Mouse (Mus musculus) right cerebral cortex, adult 2 months (tissue): ENCODE data around the gene Begain.

Source experiments
- DNase-seq, 2 experiments: peaks; one replicate each; pipeline ENCODE4 v3.0.0; 2021 to 2022; ENCODE audit warnings: low spot score in 2 of 2

The Begain gene

GRCm38 (mm10) chr12:109053020-109053806 is 14.8 kb downstream of the Begain start:
- no peak for DNase-seq

GRCm38 (mm10) chr12:109049949-109050348 is 18.1 kb downstream of the Begain start:
- no peak for DNase-seq

- DNase-seq, result no peak
These were observed 22.4 kb downstream of the Begain start for GRCm38 (mm10) chr12:109045581-109045980.

- no peak for DNase-seq
These were observed 23.5 kb downstream of the Begain start for GRCm38 (mm10) chr12:109044497-109044896.

GRCm38 (mm10) chr12:109039311-109039710 is 28.7 kb downstream of the Begain start:
- DNase-seq, result peak; percentile 15 to 21

GRCm38 (mm10) chr12:109038179-109038819 is 29.7 kb downstream of the Begain start:
- DNase-seq, result peak in 1 of 2 experiments; percentile 9

GRCm38 (mm10) chr12:109037026-109037425 is 31.0 kb downstream of the Begain start:
- no peak for DNase-seq

GRCm38 (mm10) chr12:109023780-109024179 is 44.2 kb downstream of the Begain start:
- DNase-seq, result no peak

- DNase-seq, result no peak
These were observed 45.1 kb downstream of the Begain start for GRCm38 (mm10) chr12:109022966-109023365.

GRCm38 (mm10) chr12:109022181-109022691 is 45.8 kb downstream of the Begain start:
- no peak for DNase-seq

- DNase-seq, result peak; percentile 26 to 45
These were observed 57.9 kb downstream of the Begain start for GRCm38 (mm10) chr12:109010070-109010649.

- no peak for DNase-seq
These were observed 65.0 kb downstream of the Begain start for GRCm38 (mm10) chr12:109002978-109003377.

- DNase-seq, result no peak
These were observed 70.8 kb downstream of the Begain start for GRCm38 (mm10) chr12:108997249-108997648.

GRCm38 (mm10) chr12:108995976-108996636 is 71.9 kb downstream of the Begain start:
- no peak for DNase-seq

GRCm38 (mm10) chr12:108994436-108995031 is 73.5 kb downstream of the Begain start:
- DNase-seq, result peak in 1 of 2 experiments; percentile 34

GRCm38 (mm10) chr12:108993046-108993445 is 75.0 kb downstream of the Begain start:
- DNase-seq, result no peak

GRCm38 (mm10) chr12:108990425-108990824 is 77.6 kb downstream of the Begain start:
- no peak for DNase-seq

- DNase-seq, result no peak
These were observed 80.6 kb downstream of the Begain start for GRCm38 (mm10) chr12:108987448-108987847.

- no peak for DNase-seq
These were observed 83.0 kb downstream of the Begain start for GRCm38 (mm10) chr12:108985025-108985424.

- DNase-seq, result no peak
These were observed 83.5 kb downstream of the Begain start for GRCm38 (mm10) chr12:108984471-108984870.

GRCm38 (mm10) chr12:108983496-108983895 is 84.5 kb downstream of the Begain start:
- no peak for DNase-seq

GRCm38 (mm10) chr12:108982684-108982960 is 85.4 kb downstream of the Begain start:
- DNase-seq, result no peak
